Mouse (Mus musculus) gastrocnemius, postnatal 25 days (tissue): ENCODE results near the gene Ccdc182. TPM values are rescaled to one million over a fixed set of nuclear protein-coding genes. Genes with fewer than 3 reads are reported as not detected.

Experiments
- DNase-seq: peaks from one replicate; pipeline ENCODE4 v3.0.0; 2022
- total RNA-seq, 2 experiments: library from RNA; stranded (reverse); gene quantifications; 1 replicate in 1 of 2; 2 replicates in 1 of 2; pipeline ENCODE4 v1.2.3; 2021

Ccdc182 gene
- total RNA-seq, 2 experiments from 2014 or later: not detected

DNA sequence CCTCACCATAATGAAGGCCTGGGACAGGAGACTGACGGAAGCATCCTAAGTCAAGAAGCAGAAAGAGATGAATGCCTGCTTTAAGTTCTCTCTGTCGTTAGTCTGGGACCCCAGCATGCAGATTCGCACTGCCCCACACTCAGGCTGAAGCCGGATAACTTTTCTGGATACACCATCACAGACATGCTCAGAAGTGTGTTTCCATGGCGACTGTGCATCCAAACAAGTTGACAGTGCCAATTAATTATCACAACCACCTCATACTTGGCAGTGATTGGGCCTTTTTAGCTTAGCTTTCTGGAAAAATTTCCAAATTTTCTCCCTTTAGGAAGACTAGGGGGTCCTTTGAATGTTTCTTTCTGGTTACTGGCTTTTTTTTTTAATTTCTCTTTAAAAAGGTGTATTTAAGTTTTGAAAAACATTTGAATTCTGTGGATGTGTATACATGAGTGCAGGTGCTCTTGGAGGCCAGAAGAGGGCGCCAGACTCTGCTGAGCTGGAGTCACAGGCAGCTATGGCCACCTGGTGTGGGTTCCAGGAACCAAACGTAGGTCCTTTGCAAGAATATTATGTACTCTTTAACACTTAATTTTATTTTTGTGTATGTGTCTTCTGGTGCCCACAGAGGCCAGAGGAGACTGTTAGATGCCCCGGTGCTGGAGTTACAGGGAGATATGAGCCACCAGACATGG is 12.3 kb upstream of the Ccdc182 start:
- DNase-seq: no peak

DNA sequence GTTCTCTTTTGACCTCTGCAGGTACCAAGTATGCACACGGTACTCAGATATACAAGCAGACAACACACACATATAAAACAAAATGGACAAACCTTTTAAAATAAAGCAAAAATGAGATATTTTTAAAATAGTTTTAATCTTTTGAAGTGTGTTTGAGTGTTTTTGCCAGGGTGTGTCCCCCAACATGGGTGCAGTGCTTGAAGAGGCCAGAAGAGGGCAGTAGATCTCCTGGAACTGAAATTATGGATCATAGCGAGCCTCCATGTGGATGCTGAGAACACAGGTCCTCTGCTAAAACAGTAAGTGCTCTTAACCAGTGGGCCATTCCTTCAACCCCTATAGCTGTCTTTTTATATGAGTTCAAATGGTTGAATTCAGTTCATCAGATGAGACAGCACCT is 11.3 kb upstream of the Ccdc182 start:
- DNase-seq: no peak

DNA sequence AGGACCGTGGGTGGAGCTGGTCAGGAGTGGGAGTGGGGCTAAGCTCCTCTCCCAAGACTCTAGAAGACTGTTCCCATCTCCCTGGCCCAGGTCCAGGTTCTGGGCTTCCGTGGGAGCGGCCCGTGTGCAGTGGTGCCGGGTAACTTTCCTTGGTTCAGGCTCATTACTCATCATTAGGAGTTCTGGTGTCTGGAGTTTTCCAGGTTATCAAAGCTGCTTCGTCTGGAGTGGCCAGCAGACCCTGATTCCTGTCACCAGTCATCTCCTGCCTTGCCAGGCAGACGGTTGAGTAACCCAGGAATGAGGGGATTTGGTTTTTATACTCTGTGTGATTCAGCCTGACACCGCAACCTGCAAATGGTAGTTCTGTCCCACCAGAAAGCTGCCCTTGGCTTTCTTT is 7.8 kb upstream of the Ccdc182 start:
- DNase-seq: no peak

DNA sequence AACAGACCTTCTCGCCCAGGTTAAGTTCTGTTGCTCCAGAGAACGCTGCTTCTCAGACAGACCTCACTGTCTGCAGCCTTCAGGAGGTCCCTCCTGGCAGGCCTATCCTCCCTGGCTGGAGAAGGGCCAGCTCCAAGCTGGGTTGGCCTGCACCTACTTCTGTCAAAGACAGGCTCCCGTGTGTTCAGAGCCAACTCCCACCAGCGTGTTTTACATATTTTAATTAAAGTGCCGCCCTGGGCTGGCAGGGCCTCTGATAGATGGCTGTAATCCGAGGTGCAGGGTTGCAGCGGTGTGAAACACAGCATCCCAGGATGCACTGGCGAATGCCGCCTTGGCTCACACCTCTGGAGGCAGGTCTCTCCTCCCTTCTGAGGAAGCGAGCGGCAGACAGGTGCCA is 5.5 kb upstream of the Ccdc182 start:
- no peak for DNase-seq

DNA sequence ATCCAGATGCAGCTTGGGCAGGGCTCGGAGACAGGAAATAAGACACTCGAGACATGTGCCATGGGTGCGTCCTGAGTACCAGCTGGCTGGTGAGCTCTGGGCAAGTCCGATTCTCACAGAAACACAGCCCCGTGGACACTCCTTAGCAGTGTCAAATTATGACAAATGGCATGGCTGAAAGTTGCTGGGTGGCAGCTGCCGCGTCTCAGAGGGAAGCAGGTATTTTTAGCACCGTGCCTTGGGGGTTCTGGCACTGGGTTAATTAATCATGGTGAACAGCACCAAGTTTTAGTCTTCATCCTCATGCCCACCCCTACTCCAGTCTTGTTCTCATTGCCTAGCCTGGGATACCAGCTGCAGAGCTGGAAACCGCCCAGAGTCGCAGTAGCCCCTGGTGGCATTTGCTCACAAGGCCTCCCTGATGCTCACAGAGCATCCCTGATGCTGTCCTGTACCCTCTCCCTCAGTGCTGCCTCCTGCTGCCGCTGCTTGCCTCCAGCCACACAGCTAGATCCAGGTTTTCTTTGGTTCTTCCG is 5.0 kb upstream of the Ccdc182 start:
- DNase-seq: peak; percentile 48

DNA sequence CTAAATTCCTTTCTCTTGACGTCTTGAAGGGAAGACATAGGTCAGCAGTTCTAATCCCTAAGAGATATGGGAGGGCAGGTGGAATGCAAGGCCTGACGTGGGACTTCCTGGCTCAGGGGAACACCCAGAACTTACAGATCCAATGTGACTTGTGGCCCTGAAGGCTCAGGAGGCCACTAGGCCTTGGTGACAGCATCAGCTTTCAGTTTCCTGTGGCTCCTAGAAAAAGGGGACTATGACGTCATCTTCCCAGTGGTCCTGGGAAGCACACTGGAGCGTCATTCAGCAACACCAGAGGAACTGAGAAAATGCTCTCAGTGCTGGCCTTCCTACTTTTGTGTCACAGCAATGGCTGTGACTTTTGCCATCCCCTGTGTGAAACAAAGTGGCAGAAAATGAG is 2.6 kb upstream of the Ccdc182 start:
- no peak for DNase-seq

DNA sequence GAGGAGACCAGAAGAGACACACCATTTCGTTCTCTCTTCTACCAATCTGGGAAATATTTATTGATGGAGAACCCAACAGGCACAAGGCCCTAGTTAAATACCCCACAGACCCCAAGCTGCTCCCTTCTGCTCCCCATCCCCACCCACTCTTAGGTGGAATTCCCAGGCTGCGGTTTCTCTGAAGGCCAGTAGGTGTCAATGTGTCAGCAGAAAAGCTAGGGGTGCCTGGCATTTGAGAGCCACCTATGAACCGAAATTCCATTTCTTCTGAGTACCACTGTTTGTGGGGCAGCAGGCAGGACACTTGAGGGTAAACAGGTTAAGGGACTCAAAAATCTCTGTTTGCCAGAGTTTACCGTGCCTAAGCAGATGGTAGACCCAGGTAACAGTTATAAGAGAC is 2.2 kb upstream of the Ccdc182 start:
- no peak for DNase-seq

DNA sequence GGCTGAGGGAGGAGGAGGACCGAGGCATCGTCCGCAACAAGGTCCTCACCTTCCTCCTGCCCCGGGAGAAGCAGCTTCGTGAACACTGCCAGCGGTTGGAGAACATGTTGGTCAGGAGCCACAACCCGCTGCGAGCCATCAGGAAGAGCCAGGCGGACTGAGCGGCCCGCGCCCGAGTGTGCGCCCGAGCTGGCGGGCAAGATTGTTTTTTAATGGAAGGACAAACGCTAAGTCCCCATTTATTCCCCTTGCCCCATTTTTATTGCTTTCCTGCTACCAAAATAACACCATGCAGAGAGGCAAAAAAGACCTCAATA is 494 bp downstream of the Ccdc182 start:
- DNase-seq: no peak

DNA sequence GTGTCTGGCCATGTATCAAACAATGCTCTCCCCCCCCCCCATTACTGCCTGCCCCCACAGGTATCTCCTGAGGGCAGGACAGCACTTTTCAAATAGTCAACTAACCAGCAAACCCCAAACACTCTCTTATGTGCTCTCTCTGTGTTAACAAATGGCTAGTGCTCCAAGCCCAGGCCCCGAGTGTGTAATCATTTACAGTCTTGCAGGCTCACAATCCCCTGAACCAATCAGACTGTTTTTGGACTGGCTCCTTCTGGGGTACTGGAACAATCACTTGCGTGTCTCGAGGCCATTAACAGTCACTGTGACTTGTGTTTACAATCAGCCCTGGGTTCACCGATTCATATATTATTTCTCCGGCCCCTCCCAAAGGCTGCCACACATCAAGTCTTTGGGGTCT is 1.4 kb downstream of the Ccdc182 start:
- DNase-seq: no peak

DNA sequence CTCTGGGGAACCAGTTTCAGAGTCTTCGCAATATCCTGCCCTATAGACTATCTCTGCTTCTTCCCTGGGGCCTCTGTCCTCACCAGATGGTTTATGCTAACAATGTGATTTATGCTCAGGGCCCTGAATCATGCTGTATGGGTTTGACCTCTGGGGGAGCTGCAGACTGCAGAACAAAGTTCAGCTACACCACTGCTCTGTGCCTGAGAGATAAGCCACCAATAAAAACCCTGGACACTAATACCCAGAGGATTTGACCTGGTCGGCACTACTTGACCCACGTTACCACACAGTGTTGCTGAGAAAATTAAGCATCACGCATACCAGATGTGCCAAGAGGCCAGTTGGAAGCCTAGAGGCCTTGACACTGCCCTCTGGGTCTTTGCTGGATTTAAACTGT is 3.7 kb downstream of the Ccdc182 start:
- DNase-seq: no peak

DNA sequence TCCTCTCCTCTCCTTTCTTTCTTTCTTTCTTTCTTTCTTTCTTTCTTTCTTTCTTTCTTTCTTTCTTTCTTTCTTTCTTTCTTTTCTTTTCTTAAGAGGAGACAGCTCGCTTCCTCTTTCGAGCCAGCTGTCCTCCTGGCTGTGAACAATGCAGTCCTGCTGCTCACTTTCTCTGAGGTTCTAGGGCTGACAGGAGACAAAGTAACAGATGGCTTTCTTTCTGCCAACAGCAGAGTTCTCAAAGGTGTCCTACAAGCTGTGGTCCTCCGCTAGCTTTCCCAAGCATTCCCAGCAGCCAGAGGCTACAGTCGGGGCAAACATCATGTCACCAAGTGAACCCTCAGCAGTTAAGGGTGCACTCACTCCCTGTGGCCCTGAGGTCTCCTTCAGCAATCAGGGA is 5.5 kb downstream of the Ccdc182 start:
- DNase-seq: no peak

DNA sequence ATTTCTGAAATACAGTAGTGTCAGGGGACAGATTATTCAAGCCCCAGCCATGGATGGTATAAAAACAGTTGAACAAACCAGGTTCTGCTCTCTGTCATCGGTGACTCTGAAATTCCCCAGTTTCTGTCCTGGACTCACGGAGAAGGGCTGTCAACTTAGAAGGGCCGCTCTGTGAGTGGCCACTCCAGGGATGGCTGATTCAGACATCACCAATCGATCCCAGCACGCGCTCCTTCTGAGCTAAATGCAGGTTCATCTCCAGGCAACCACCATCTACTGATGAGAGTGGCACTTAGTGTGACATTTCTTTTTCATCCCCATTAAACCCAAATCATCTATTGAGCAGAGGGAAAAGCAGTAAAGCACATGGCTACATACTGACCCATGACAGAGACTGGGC is 7.8 kb downstream of the Ccdc182 start:
- no peak for DNase-seq

DNA sequence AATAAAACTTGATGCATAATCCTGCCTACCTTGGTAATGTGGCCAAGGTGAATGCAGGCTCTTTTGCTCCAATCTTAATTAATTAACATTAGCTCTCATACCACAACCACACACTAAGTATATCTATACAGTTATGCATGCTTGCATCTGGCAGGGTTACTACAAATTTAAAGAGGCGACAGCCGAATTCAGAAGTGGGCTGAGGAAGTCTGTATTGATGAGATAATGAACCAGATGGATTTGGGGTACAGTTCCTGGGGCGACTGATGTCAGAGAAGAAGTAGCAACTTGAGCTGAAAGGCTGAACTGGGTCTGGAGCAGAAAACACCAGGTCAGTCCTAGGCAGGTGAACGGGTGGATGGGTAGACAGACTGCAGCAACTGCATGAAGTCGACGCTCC is 11.9 kb downstream of the Ccdc182 start:
- DNase-seq: no peak

DNA sequence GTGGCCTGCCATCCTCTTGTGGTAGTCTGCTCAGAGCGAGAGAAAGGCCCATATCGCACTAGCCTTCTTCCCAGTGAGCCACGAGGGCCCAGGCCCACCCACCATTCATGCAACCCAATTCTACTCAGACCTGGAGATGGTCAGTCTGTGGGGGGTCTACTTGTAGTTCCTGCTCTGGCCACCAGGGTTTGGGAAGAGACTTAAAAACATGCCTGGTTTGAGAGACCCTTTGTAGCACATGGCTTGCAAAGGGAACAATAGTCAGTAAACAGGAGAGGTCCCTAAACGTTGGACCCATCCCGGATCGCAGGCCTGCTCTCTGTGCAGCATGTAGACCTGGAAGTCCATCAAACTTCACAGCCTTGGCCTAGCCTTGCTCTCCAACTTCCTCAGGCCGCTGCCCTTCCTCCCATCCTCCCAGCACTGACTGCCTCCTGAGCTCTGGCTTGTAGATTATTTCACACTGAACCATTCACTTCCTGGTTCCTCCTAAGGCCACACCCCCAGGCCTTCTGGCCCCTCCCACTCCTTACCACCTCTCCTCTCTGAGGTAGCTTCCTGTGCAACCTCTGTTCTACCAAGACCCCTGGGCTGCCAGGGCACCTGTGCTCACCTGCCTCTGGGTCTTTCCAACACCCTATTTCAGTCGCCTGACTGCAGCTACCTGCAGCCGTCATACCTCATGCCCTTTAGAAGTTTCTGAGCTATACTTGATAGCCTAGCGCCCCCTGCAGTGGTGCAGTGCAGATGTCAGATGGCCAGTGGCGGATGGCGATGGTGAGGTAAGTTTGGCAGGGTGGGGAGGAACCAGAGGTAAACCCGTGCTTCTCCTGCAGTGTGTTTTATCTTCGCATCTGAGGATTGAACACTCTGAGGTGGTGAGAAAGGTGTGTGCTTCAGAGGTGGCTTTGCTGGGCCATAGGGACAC is 14.0 kb downstream of the Ccdc182 start:
- no peak for DNase-seq

DNA sequence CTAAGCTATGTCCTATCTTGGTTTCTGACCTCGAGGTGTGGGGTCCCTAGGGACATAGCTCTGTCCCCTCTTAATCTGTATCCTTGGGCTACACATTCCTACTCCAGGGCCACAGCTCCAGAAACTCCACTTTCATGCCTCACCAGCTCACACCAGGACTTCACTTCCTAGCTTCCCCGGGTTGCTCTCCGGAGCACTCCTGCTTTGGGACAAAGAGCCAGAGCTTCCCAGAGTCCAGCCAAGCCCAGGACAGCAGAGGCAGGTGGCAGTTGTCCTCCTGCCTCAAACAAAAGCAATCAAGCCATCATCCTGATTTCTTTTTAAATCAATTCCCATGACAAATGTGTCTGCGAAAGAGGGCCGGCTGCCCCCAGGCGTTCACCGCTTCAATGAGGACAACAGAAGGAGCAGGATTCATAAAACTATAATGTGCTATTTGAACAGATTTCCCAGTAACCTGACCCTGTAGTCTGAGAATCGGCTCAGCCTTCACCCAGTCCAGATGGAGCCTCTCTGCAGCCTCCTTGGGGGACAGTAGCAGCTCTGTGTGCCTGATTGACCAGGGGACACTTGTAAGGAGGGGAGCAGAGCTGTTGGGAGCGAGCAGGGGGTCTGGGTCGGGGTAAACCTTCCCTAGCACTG is 15.3 kb downstream of the Ccdc182 start:
- no peak for DNase-seq

DNA sequence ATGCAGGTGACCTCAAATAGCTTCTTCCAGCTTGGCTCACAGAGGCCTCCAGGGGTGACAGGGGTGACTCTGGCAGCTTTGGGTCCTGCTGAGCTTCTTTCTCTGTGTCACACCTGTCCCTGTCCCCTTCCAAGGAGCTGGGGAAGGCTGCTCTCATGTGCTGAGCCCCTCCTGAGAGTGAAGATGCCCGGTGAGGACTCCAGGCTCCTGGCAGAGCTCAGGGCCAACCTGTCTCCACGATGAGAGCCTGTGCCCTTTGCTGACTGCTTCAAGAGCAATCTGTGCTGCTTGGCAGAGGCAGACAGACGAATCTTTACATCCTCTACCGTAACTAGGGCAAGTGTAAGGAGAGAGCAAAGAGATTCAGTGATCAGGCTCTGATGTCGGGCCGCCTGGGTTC is 16.9 kb downstream of the Ccdc182 start:
- DNase-seq: no peak

DNA sequence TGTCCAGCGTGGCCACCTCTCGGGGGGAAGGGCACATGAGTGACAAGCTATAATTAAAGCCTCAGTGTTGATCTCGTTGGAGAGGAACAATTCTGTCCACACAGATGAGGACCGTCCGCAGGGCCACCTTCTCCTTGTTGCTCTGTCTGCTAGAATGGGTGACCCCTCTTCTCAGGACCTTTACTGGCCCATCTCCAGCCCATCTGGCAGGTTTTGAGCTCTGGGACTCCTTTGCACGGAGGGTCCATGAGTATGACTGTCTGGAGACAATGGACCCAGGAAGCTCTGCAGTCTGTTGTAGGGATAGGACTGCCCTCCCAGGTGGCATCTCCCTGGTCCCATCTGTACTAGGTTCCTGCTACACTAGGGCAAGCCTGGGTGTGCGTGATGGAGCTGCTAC is 17.7 kb downstream of the Ccdc182 start:
- no peak for DNase-seq

DNA sequence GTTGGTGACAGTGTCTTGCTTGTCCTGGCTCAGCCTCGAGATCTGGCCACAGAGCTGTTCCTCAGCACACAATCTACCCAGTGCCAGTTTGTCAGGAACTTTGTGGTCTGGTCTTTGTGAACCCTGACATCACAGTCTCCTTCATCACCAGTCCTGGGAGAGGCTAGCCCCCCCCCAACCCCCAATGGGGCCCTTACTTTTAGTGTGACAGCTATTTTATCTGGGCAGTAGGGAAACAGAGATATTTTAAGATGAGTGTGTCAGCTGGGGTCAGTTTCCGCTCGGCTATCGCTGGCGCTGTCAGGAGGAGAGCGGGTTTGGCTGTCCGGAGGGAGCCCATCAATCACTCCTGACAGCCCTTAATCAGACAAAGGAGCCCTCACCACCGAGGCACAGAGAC is 19.7 kb downstream of the Ccdc182 start:
- peak; percentile 51 for DNase-seq

DNA sequence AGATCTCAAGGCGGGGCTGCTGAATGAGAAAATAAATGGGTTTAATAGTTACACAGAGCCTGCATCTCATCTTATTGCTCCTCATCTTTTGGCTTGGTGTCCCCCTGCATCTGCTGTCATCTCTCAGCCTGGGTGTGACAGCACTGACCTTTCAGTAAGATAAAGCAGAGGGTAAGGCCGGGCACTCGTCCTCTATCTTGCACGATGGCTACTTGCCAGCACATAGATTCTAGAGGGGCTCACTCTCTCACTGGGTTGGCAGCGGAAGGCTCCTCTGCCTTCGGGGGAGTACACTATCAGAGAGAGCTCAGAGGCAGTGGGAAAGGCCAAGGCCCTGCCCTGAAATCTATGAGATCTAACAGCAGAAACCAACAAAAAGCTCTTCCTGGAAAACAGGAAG is 20.6 kb downstream of the Ccdc182 start:
- no peak for DNase-seq

DNA sequence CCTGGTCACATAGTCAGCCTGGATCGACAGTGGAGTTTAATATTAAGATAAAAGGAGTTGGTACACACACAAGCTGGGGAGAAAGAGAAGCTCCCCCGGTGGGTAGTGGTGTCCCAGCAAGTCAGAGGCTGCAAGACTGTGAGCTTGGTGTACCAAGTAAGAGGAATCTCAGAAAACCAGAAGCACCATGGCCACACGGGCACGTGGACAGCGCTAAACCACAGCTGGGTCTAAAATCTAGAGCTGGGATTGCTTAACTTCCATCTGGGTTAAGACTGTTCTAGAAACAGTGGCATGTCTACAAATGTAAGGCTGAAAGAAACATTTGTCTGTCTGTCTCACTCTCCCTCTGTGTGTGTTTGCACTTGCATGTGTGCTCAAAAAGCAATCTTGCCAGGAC is 21.5 kb downstream of the Ccdc182 start:
- DNase-seq: no peak

DNA sequence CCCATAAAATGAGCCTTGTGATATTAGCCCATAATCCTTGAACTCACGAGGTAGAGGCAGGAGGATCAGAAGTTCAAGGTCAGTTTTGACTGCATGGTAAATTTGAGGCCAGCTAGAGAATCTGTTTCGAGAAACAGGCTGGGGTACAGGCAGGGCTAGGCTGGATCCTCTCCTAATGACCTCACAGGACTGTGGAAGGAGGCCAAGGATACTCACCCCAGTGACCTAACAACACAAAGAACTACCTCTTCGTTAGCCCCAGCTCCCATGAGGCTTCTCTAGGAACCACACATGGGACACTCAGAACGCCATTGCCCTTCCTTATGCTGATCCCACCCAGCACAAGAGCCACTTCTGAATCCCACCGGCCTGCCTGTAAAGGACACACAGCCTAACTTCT is 25.0 kb downstream of the Ccdc182 start:
- no peak for DNase-seq

DNA sequence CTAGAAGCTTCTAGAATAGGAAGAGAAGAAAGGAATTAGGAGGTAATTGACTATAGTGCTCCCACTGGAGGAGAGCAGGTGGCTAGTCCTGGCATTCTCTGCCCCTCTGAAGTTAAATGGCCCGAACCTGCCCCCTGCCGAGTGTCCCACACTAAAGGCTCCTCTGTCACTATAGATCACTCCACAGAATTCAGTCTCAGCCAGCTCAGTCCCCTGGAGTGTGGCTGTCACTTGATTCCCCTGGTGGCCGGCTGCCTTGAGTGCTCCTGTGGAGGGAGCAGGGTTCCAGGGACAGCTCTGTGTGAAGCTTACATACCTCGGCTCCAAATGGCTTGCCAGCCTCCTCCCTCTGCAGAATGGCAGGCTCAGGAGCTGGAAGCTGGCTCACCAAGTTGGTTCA is 33.2 kb downstream of the Ccdc182 start:
- DNase-seq: peak; percentile 69
